Mouse (Mus musculus) left cerebral cortex, adult 18-20 months (tissue): ENCODE data around the gene Tmem206. TPM values are rescaled to one million over a fixed set of nuclear protein-coding genes. Genes with fewer than 3 reads are reported as not detected.

Experiments used
- DNase-seq, 2 experiments: peaks; one replicate each; pipeline ENCODE4 v3.0.0; 2021 to 2022; ENCODE audit warnings: low spot score in 2 of 2, mixed read lengths in 1 of 2
- total RNA-seq, 2 experiments: library from RNA; stranded (reverse); gene quantifications; 2 replicates each; pipeline ENCODE4 v1.2.3; 2021

Tmem206 gene
- total RNA-seq, 2 experiments from 2014 or later, result 8.2 to 10.4 TPM

- DNase-seq, result no peak
Measured at GRCm38 (mm10) chr1:191349486-191350037, 23.9 kb downstream of the Tmem206 start.

DNA sequence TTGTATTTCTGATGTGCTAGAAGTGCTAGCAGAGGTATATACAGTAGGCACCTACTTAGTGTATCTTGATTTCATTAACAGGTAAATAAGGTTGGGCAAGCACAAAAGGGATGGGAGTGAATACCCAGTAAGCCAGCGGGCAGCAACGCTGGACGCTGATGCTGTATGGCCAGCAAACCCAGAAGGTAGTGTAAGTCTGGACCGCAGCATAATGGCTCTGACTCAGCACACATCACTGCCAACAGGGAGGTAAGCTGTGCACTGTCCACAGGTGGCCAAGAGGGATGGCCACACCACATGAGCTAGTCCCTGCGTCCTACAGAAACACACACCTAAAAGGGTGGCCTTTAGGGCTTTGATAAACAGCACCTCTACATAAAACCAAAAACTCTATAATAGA lies 24.6 kb downstream of the Tmem206 start:
- DNase-seq, result no peak

DNA sequence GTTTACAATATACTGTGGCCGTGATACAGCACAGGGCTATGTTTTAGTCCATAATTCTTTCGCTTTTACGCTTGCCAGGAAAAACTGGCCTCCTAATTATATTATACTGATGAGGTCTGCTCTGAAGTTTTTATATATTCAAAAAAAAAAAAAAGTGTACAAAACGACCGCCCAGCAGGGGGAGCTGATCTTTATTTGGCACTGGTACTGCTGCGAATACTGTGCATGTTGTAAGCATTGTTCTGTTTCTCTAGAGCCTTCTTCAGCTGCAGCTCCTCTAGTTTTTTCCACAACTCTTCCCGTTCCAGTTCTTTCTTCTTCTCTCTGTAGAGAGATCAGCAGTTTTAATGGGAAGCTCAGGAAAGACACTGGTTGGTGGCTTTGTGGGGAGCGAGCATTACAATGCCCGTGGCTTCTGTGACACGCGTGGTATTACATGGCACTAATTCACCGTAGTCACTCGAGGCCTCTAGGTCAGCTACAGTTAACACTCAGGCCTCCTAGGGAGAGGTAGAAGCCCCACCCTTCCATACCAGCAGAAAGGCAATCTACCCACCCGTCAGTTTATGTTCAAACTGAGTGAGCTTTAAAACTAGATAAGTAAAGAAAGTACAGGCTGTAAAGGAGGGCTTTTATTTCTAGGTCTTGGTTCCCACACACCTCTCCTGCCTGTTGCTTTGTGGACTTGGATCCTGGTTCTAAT lies 27.2 kb downstream of the Tmem206 start:
- peak; percentile 45 to 68 for DNase-seq

GRCm38 (mm10) chr1:191353836-191354235 lies 28.1 kb downstream of the Tmem206 start:
- DNase-seq, result no peak

DNA sequence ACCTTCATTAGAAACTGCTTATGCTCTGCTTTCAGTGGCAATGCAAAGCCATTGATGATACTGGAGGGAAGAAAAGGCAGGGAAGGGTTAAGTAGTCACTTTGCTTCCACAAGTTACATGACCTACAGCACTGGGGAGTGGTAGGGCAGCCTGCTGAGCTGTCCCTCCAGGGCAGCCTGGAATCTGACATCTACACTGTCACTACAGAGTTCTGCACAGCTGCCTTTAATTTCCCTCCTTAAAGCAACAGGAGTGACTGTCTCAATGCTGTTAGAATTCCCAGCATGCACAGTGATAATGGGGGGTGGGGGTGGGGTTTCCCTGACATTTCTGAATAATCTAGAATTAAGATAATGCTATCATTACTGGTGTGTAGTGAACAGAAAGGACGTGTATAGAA lies 31.2 kb downstream of the Tmem206 start:
- no peak for DNase-seq

DNA sequence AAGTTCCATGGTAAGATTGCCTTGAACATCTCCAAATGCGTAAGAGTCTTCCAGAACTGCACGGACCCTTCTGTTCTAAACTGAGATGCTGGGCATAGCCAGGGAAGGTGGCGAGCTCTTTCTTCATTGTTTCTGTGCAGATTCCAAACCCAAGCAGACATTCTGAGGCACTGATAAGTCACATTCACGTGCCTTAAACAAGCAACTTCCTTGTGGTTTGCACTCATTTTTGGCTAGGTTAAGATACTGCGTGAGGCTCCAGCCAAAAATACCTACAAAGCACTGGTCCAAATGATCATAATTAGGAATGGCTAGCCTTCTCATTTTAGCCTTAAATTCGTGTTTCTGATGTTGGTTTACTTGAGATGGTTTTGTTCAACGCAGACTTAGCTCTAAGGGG lies 33.8 kb downstream of the Tmem206 start:
- no peak for DNase-seq

DNA sequence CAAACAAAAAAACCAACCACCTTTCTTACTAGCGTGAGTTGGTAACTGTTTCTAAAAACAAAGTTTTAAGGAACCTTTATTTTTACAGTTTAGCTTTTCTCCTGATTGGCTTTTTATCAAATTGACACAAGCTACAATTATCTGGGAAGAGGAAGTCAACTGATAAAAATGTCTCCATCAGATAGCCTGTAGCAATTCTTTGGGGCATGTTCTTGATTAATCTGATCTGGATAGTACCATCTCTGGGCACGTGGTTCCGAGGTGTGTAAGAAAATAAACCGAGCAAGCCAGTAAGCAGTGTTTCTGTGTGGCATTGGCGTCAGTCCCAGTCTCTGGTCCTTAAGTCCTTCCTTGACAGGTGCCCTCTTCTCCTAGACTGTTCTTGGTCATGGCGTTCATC lies 36.7 kb downstream of the Tmem206 start:
- no peak for DNase-seq

GRCm38 (mm10) chr1:191364477-191364876 lies 38.8 kb downstream of the Tmem206 start:
- no peak for DNase-seq

GRCm38 (mm10) chr1:191368193-191368592 lies 42.5 kb downstream of the Tmem206 start:
- DNase-seq, result no peak

- no peak for DNase-seq
Measured at GRCm38 (mm10) chr1:191369140-191369539, 43.4 kb downstream of the Tmem206 start.

GRCm38 (mm10) chr1:191374993-191375643 lies 49.4 kb downstream of the Tmem206 start:
- DNase-seq, result no peak

GRCm38 (mm10) chr1:191375644-191375998 lies 49.9 kb downstream of the Tmem206 start:
- no peak for DNase-seq

DNA sequence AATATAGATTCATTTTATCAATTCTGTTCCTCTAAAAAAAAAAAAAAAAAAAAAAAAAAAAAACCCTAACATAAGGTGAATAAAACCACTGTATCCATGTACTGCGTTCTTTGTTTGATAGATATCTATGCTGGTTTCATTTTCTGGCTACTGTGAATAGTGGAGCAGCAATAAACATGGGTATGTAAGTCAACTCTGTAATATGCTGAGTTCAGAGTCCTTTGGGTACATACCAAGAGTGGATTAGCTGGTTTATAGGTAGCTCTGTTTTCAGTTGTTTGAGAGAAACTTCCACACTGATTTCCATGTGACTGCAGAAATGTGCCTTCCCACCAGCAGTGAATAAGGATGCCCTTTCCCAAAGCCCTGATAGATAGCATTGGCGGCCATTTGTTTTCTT lies 52.4 kb downstream of the Tmem206 start:
- no peak for DNase-seq

DNA sequence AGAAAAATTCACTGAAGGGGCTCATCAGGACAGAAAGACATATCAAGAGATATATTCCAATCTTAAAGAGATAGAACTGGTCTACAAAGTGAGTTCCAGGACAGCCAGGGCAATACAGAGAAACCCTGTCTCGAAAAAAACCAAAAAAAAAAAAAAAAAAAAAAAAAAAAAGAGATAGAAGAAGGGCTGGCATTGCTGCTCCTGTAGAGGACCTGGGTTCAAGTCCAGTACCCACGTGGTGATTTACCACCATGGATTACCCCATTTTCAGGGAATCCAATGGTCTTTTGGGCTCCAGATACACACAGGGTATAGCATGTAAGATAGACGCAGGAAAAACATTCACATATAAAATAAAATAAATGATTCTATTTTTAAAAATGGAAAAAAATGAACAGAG lies 55.1 kb downstream of the Tmem206 start:
- no peak for DNase-seq

- peak; percentile 22 to 24 for DNase-seq
Measured at GRCm38 (mm10) chr1:191381955-191382736, 56.4 kb downstream of the Tmem206 start.

- DNase-seq, result no peak
Measured at GRCm38 (mm10) chr1:191384786-191385430, 59.2 kb downstream of the Tmem206 start.

GRCm38 (mm10) chr1:191391311-191391710 lies 65.6 kb downstream of the Tmem206 start:
- DNase-seq, result peak; percentile 45 to 52

- no peak for DNase-seq
Measured at GRCm38 (mm10) chr1:191393536-191393935, 67.8 kb downstream of the Tmem206 start.

DNA sequence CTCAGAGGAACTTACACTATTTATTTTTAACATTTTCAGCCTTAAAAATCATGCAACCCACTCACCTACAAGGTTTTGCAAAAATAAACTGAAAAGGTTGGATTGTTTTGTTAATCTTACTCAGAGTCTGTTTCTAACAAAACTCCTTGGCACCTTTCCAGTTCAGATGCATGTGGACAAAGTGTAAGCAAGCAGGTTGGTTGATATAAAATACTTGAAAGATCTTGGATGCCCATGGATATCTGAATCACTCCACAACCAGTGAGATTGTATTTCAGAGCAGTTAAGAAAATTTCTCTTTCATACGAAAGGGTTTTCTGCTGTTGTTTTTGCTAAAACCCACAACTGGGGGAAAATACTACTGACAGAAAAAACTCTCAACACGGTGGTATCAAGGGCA lies 68.4 kb downstream of the Tmem206 start:
- DNase-seq, result no peak

DNA sequence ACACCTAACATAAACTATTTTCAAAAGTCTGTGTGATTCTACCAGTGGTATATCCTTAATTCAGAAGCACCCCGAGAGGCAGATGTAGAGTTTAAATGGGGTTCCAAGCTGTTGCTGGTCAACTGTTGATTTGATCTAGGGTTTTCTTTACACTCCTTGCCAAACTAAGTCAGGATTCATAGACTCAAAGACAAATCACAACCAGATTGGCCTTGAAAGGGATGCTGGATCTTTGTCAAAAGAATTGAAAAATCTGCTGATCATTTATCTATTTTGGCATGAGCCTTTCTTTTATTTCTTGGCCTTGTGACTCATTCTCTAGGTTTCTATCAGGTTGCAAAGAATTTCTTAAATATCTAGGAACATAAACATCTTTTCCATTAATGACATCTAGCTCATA lies 69.5 kb downstream of the Tmem206 start:
- no peak for DNase-seq

- no peak for DNase-seq
Measured at GRCm38 (mm10) chr1:191395871-191396433, 70.2 kb downstream of the Tmem206 start.
